Mouse (Mus musculus) embryonic facial prominence, embryonic 13.5 days (tissue): ENCODE measurements around the gene Elovl3. TPM values are rescaled to one million over a fixed set of nuclear protein-coding genes. Genes with fewer than 3 reads are reported as not detected.

Source experiments
- ATAC-seq: fragments of 200-750 bp; cut with Nextera tagmentation; 2 replicates; pipeline ENCODE4 v1.8.0; 2017; ENCODE audit warnings: low read depth; ENCODE audit not compliant: insufficient number of reproducible peaks, insufficient read depth, low FRiP score, low TSS enrichment
- H3K27ac ChIP-seq: fragments of 300-500 bp; sonication (generic); 2 replicates; pipeline ENCODE4 v1.5.1; 2015; ENCODE audit warnings: moderate library complexity, mild to moderate bottlenecking, inconsistent platforms
- H3K27me3 ChIP-seq: fragments of 300-500 bp; sonication (generic); 2 replicates; pipeline ENCODE4 v1.6.1; 2015; ENCODE audit warnings: mild to moderate bottlenecking, inconsistent platforms
- H3K36me3 ChIP-seq: fragments of 300-500 bp; sonication (generic); 2 replicates; pipeline ENCODE4 v1.6.1; 2015; ENCODE audit warnings: mild to moderate bottlenecking, inconsistent platforms
- H3K4me1 ChIP-seq: fragments of 300-500 bp; sonication (generic); 2 replicates; pipeline ENCODE4 v1.6.1; 2015; ENCODE audit warnings: inconsistent platforms
- H3K4me2 ChIP-seq: fragments of 300-500 bp; sonication (generic); 2 replicates; pipeline ENCODE4 v1.6.1; 2015; ENCODE audit warnings: moderate library complexity, mild to moderate bottlenecking, inconsistent platforms
- H3K4me3 ChIP-seq: fragments of 300-500 bp; sonication (generic); 2 replicates; pipeline ENCODE4 v1.5.1; 2015; ENCODE audit warnings: mild to moderate bottlenecking, inconsistent platforms
- H3K9ac ChIP-seq: fragments of 300-500 bp; sonication (generic); 2 replicates; pipeline ENCODE4 v1.6.1; 2015; ENCODE audit warnings: mild to moderate bottlenecking, inconsistent platforms
- H3K9me3 ChIP-seq: fragments of 300-500 bp; sonication (generic); 2 replicates; pipeline ENCODE4 v1.6.1; 2016; ENCODE audit warnings: inconsistent platforms
- WGBS: fragments of 180-500 bp; shearing (Covaris S2); methylation state at CpG from one replicate; pipeline ENCODE4 v1.1.7; 2015; ENCODE audit warnings: mixed read lengths; 5-methylcytosine and 5-hydroxymethylcytosine counted together
- polyA plus RNA-seq: library from polyadenylated mRNA; unstranded; fragments of >200 nt; fragmentation: Nextera tagmentation; extraction: Ambion mirVana; gene quantifications from 2 replicates; pipeline ENCODE4 v1.2.1, GENCODE M21; 2015

Gene Elovl3
- polyA plus RNA-seq, 1 experiment from 2014 or later: 0.25 TPM

GRCm38 (mm10) chr19:46172541-46172940 is 40.8 kb downstream of the Elovl3 start:
- Histone ChIP-seq H3K4me3 (no peak overlapping the region), H3K27ac (no peak overlapping the region), H3K4me1 (peaks cover 4% of the 10 kb centered on the region; the same call in 1 of the 2 replicates), H3K4me2 (no peak overlapping the region), H3K36me3 (peaks cover 20% of the 10 kb centered on the region), H3K9ac (no peak overlapping the region), H3K9me3 (no peaks in the 10 kb centered on the region), H3K27me3 (no peaks in the 10 kb centered on the region)
- ATAC-seq: no peak
- 73% methylated on average over 5 of the region's 5 CpGs for WGBS

- Histone ChIP-seq H3K4me3 (no peak overlapping the region), H3K27ac (no peak overlapping the region), H3K4me1 (peaks cover 4% of the 10 kb centered on the region; the same call in 1 of the 2 replicates), H3K36me3 (peaks cover 20% of the 10 kb centered on the region), H3K9ac (no peak overlapping the region), H3K27me3 (no peaks in the 10 kb centered on the region), H3K4me2 (no peak overlapping the region), H3K9me3 (no peaks in the 10 kb centered on the region)
- ATAC-seq: no peak
These were observed 43.5 kb downstream of the Elovl3 start for GRCm38 (mm10) chr19:46175173-46175572.

- Histone ChIP-seq H3K36me3 (peaks cover 6% of the 10 kb centered on the region), H3K27me3 (no peaks in the 10 kb centered on the region), H3K4me1 (peaks cover 4% of the 10 kb centered on the region; the same call in 1 of the 2 replicates), H3K4me3 (no peak overlapping the region), H3K27ac (no peak overlapping the region), H3K9me3 (no peaks in the 10 kb centered on the region), H3K4me2 (no peak overlapping the region), H3K9ac (no peak overlapping the region)
- WGBS: 46% methylated on average over 5 of the region's 5 CpGs
- no peak for ATAC-seq
These were observed 45.3 kb downstream of the Elovl3 start for GRCm38 (mm10) chr19:46177046-46177445.

GRCm38 (mm10) chr19:46180274-46180673 is 48.6 kb downstream of the Elovl3 start:
- WGBS: 89% methylated on average over 2 of the region's 2 CpGs
- H3K9ac ChIP-seq: no peak overlapping the region
- H3K27ac ChIP-seq: no peak overlapping the region
- no peaks in the 10 kb centered on the region for H3K9me3 ChIP-seq
- peaks cover 4% of the 10 kb centered on the region; the same call in 1 of the 2 replicates for H3K4me1 ChIP-seq
- no peak overlapping the region for H3K4me2 ChIP-seq
- ATAC-seq: no peak
- H3K4me3 ChIP-seq: no peak overlapping the region
- no peaks in the 10 kb centered on the region for H3K27me3 ChIP-seq
- peaks cover 7% of the 10 kb centered on the region for H3K36me3 ChIP-seq

- H3K4me1 ChIP-seq: no peaks in the 10 kb centered on the region
- H3K27me3 ChIP-seq: no peaks in the 10 kb centered on the region
- no peak overlapping the region for H3K4me3 ChIP-seq
- H3K36me3 ChIP-seq: peaks cover 7% of the 10 kb centered on the region
- H3K9me3 ChIP-seq: no peaks in the 10 kb centered on the region
- no peak for ATAC-seq
- H3K4me2 ChIP-seq: no peak overlapping the region
- no peak overlapping the region for H3K27ac ChIP-seq
- WGBS: 94% methylated on average over 3 of the region's 3 CpGs
- H3K9ac ChIP-seq: no peak overlapping the region
These were observed 50.5 kb downstream of the Elovl3 start for GRCm38 (mm10) chr19:46182241-46182640.

Other genes starting within 250 kb of the Elovl3 start
- gene Armh3, start 133.4 kb upstream of the Elovl3 start, polyA plus RNA-seq: 22.3 TPM in 2 replicates
- gene Hps6, start 128.4 kb upstream of the Elovl3 start, polyA plus RNA-seq: 7.3 and 7.4 TPM in 2 replicates
- 33.2 and 38.8 TPM in 2 replicates for gene Pprc1, start 87.0 kb upstream of the Elovl3 start, polyA plus RNA-seq
- 121 and 124 TPM in 2 replicates for gene Ldb1, start 86.7 kb upstream of the Elovl3 start, polyA plus RNA-seq
- gene Nolc1, start 56.0 kb upstream of the Elovl3 start, polyA plus RNA-seq: 89.6 and 96.1 TPM in 2 replicates
- gene Pitx3, start 16.4 kb downstream of the Elovl3 start, polyA plus RNA-seq: 2.4 and 2.5 TPM in 2 replicates
- gene Gbf1, start 20.6 kb downstream of the Elovl3 start, polyA plus RNA-seq: 66.1 and 67.6 TPM in 2 replicates
- 9.0 and 9.5 TPM in 2 replicates for gene Nfkb2, start 172.4 kb downstream of the Elovl3 start, polyA plus RNA-seq
- 5.0 and 6.0 TPM in 2 replicates for gene Psd, start 195.3 kb downstream of the Elovl3 start, polyA plus RNA-seq
- gene Fbxl15, start 196.3 kb downstream of the Elovl3 start, polyA plus RNA-seq: 15.1 and 16.5 TPM in 2 replicates
- 177 and 188 TPM in 2 replicates for gene Cuedc2, start 206.8 kb downstream of the Elovl3 start, polyA plus RNA-seq
- gene Mfsd13a, start 209.2 kb downstream of the Elovl3 start, polyA plus RNA-seq: 3.3 and 4.3 TPM in 2 replicates
- gene 2310034G01Rik, start 218.4 kb downstream of the Elovl3 start, polyA plus RNA-seq: 1.5 and 2.3 TPM in 2 replicates